Mouse (Mus musculus) stomach, postnatal 0 days (tissue): ENCODE results near the gene Nol12.

ENCODE experiments used
- CTCF ChIP-seq: IDR thresholded peaks from 2 replicates; pipeline ENCODE4 v1.5.1; 2016; ENCODE audit warnings: antibody characterized with exemption, low read depth, mild to moderate bottlenecking, moderate library complexity
- EP300 ChIP-seq: optimal IDR thresholded peaks from 2 replicates; pipeline ENCODE3; 2016; ENCODE audit warnings: antibody characterized with exemption

GRCm38 (mm10) chr15:78899409-78899739 lies 35.4 kb upstream of the Nol12 start, which contains the start of gene Gm49510:
- TF ChIP-seq CTCF (no peak), EP300 (no peak)
